21 mouse cellular contexts compared by ENCODE assay signal in genomic region chr17:12513107-12513923, GRCm38 (mm10). TPM values are rescaled to one million over a fixed set of nuclear protein-coding genes. Genes with fewer than 3 reads are reported as not detected.
DNase-seq lines count a peak whose midpoint lies in the region; ATAC-seq lines count a peak whose summit lies in the region.
"Had no signal": no experiment of that assay in that cellular context is flagged by ENCODE, and none has a peak within 500 bp of the region (broad histone marks: within the 10 kb centered on the region; RNA-seq: fewer than 3 reads in every experiment).

No protein-coding gene starts in this region.

- no peak overlapping the region for H3K4me3 ChIP-seq in liver, embryonic 11.5 days (ENCODE audit: low read depth, low read length)
- no peak overlapping the region for H3K4me3 ChIP-seq in liver, embryonic 13.5 days (replicated peaks)
- H3K4me3 ChIP-seq: forebrain, embryonic 10.5 days; gastrocnemius, adult 2 months; layer of hippocampus, adult 2 months; neural tube, embryonic 15.5 days had no signal

- no peaks in the 10 kb centered on the region for H3K9me3 ChIP-seq in liver, embryonic 11.5 days (ENCODE audit: control insufficient read depth, low read length)
- no peaks in the 10 kb centered on the region for H3K9me3 ChIP-seq in liver, embryonic 13.5 days (replicated peaks)
- H3K9me3 ChIP-seq: forebrain, embryonic 10.5 days; neural tube, embryonic 15.5 days had no signal

- ATAC-seq in liver, embryonic 11.5 days (replicated peaks; ENCODE audit: low FRiP score): peak; percentile 76
- ATAC-seq in liver, embryonic 13.5 days (ENCODE audit: low read depth): peak; percentile 79
- ATAC-seq in megakaryocyte progenitor cell, adult 5-6 weeks (replicated peaks; ENCODE audit: poor library complexity): peak; percentile 73
- ATAC-seq: hindbrain, postnatal 0 days; midbrain, embryonic 16.5 days; Patski had no signal

- 44% methylated on average over 9 of the region's 9 CpGs for WGBS in liver, embryonic 11.5 days
- WGBS in liver, embryonic 13.5 days (ENCODE audit: insufficient replicate concordance): 16% methylated on average over 9 of the region's 9 CpGs

- H3K36me3 ChIP-seq in liver, embryonic 11.5 days (ENCODE audit: control insufficient read depth, insufficient read depth, low read length): no peaks in the 10 kb centered on the region
- H3K36me3 ChIP-seq in liver, embryonic 13.5 days: no peaks in the 10 kb centered on the region
- H3K36me3 ChIP-seq: forebrain, embryonic 10.5 days; neural tube, embryonic 15.5 days had no signal

- H3K4me2 ChIP-seq in liver, embryonic 11.5 days: peak overlapping the region; percentile 34
- H3K4me2 ChIP-seq in liver, embryonic 13.5 days: 0 out of 2 replicates have a peak overlapping the region, but pooled peaks have one; percentile 6
- H3K4me2 ChIP-seq: neural tube, embryonic 15.5 days had no signal

- H3K27me3 ChIP-seq in liver, embryonic 11.5 days (replicated peaks; ENCODE audit: control insufficient read depth, insufficient read depth, low read length): peaks cover 9% of the 10 kb centered on the region
- H3K27me3 ChIP-seq in liver, embryonic 13.5 days: peaks cover 8% of the 10 kb centered on the region

- DNase-seq in liver, embryonic 11.5 days (ENCODE audit: low spot score): no peak
- no peak for DNase-seq in liver
- peak; percentile 96 for DNase-seq in MEL-GATA-1-ER (ENCODE audit: extremely low read depth, low read depth)
- no peak for DNase-seq in liver, embryonic 13.5 days
- DNase-seq in gastrocnemius, postnatal 10 days: no peak
- DNase-seq in spleen, adult 12 weeks (ENCODE audit: low spot score): no peak
- DNase-seq: adrenal gland, postnatal 10 days; B cell, adult 2 months; cerebellum, postnatal 10 days; gastrocnemius, adult 2 months; heart, adult 18-20 months; heart, postnatal 4 days; kidney, adult 8-10 months; kidney, postnatal 14 days had no signal

- peak overlapping the region; percentile 33 for H3K27ac ChIP-seq in liver, embryonic 11.5 days (ENCODE audit: low read depth, low read length)
- no peak overlapping the region for H3K27ac ChIP-seq in liver, embryonic 13.5 days
- H3K27ac ChIP-seq: forebrain, embryonic 10.5 days; gastrocnemius, adult 2 months; hindbrain, postnatal 0 days; layer of hippocampus, adult 2 months; neural tube, embryonic 15.5 days had no signal

- no peak overlapping the region for H3K9ac ChIP-seq in liver, embryonic 11.5 days (ENCODE audit: low read depth, low read length)
- no peak overlapping the region for H3K9ac ChIP-seq in liver, embryonic 13.5 days
- H3K9ac ChIP-seq: neural tube, embryonic 15.5 days had no signal

- H3K4me1 ChIP-seq in liver, embryonic 11.5 days (replicated peaks; ENCODE audit: control insufficient read depth, insufficient read depth, low read length): peaks cover 5% of the 10 kb centered on the region; the same call in 1 of the 2 replicates
- peaks cover 19% of the 10 kb centered on the region for H3K4me1 ChIP-seq in liver, embryonic 13.5 days (replicated peaks)
- H3K4me1 ChIP-seq: forebrain, embryonic 10.5 days; neural tube, embryonic 15.5 days had no signal

RNA-seq across cellular contexts. Expression of gene Slc22a3, which starts 5.8 kb away (rescaled TPM):
- 4.1 TPM in 2 replicates for polyA plus RNA-seq in liver, embryonic 11.5 days (2014; fragmentation: Nextera tagmentation; extraction: Ambion mirVana)
- 1.5 and 1.8 TPM in 2 replicates for polyA plus RNA-seq in liver, embryonic 13.5 days (2015; fragmentation: Nextera tagmentation; extraction: Ambion mirVana)
- total RNA-seq in megakaryocyte progenitor cell, adult 5-6 weeks (2015): 4.0 and 7.7 TPM in 2 replicates
- total RNA-seq in megakaryocyte progenitor cell, adult 5-6 weeks (2017): 3.6 and 4.8 TPM in 2 replicates
- 1 to 10 TPM; 4.5 to 6.3 TPM for total RNA-seq in gastrocnemius, postnatal 10 days (2021)
- polyA plus RNA-seq: Patski had no signal
